Mouse (Mus musculus) heart, embryonic 14.5 days (tissue): ENCODE data around the gene Jade2. TPM values are rescaled to one million over a fixed set of nuclear protein-coding genes. Genes with fewer than 3 reads are reported as not detected.

Experiments used
- ATAC-seq: fragments of 200-750 bp; cut with Nextera tagmentation; 2 replicates; pipeline ENCODE4 v1.8.0; 2017; ENCODE audit warnings: low read depth, moderate TSS enrichment; ENCODE audit not compliant: insufficient number of reproducible peaks, insufficient read depth, low FRiP score
- H3K27ac ChIP-seq, 2 experiments: fragments of 200-500 bp in 1 of 2; fragments of 300-500 bp in 1 of 2; sonication (generic) in 1 of 2; replicated peaks in 1 of 2; 2 replicates each; pipeline ENCODE4 v1.5.1; 2012 to 2014; ENCODE audit warnings: low read depth in 2 of 2, low read length in 2 of 2, control low read depth in 1 of 2, mild to moderate bottlenecking in 1 of 2, mixed read lengths in 1 of 2; ENCODE audit not compliant: control insufficient read depth in 1 of 2, insufficient read depth in 1 of 2
- H3K27me3 ChIP-seq: fragments of 300-500 bp; sonication (generic); 2 replicates; pipeline ENCODE4 v1.6.1; 2014; ENCODE audit warnings: mild to moderate bottlenecking, low read length, control low read depth; ENCODE audit not compliant: control insufficient read depth, insufficient read depth
- H3K36me3 ChIP-seq: fragments of 300-500 bp; sonication (generic); 2 replicates; pipeline ENCODE4 v1.6.1; 2014; ENCODE audit warnings: mild to moderate bottlenecking, control low read depth, low read length, mixed read lengths; ENCODE audit not compliant: control insufficient read depth, insufficient read depth
- H3K4me1 ChIP-seq, 2 experiments: fragments of 200-500 bp in 1 of 2; fragments of 300-500 bp in 1 of 2; sonication (generic) in 1 of 2; 2 replicates each; pipeline ENCODE4 v1.6.1; 2012 to 2014; ENCODE audit warnings: low read length in 2 of 2, control low read depth in 1 of 2, mixed read lengths in 1 of 2; ENCODE audit not compliant: control insufficient read depth in 2 of 2, insufficient read depth in 2 of 2
- H3K4me2 ChIP-seq: fragments of 300-500 bp; sonication (generic); 2 replicates; pipeline ENCODE4 v1.6.1; 2014; ENCODE audit warnings: mild to moderate bottlenecking, low read length
- H3K4me3 ChIP-seq, 2 experiments: fragments of 200-500 bp in 1 of 2; fragments of 300-500 bp in 1 of 2; sonication (generic) in 1 of 2; 2 replicates each; pipeline ENCODE4 v1.5.1; 2012 to 2014; ENCODE audit warnings: low read length in 2 of 2, mild to moderate bottlenecking in 2 of 2, control low read depth in 1 of 2, low read depth in 1 of 2, moderate library complexity in 1 of 2; ENCODE audit not compliant: control insufficient read depth in 1 of 2, insufficient read depth in 1 of 2
- H3K9ac ChIP-seq: fragments of 300-500 bp; sonication (generic); 2 replicates; pipeline ENCODE4 v1.6.1; 2014; ENCODE audit warnings: mild to moderate bottlenecking, low read length
- H3K9me3 ChIP-seq: fragments of 300-500 bp; sonication (generic); 2 replicates; pipeline ENCODE4 v1.6.1; 2016; ENCODE audit warnings: low read length, control low read depth; ENCODE audit not compliant: control insufficient read depth
- WGBS: fragments of 180-500 bp; shearing (Covaris S2); extraction: QIAGEN DNeasy Blood & Tissue Kit; methylation state at CpG from one replicate; pipeline ENCODE4 v1.1.7; 2014; 5-methylcytosine and 5-hydroxymethylcytosine counted together
- polyA plus RNA-seq: library from polyadenylated mRNA; unstranded; fragments of >200 nt; fragmentation: Nextera tagmentation; extraction: Ambion mirVana; gene quantifications from 2 replicates; pipeline ENCODE4 v1.2.1, GENCODE M21; 2014

The Jade2 gene
- polyA plus RNA-seq, 1 experiment from 2014 or later, result 0.61 TPM

DNA sequence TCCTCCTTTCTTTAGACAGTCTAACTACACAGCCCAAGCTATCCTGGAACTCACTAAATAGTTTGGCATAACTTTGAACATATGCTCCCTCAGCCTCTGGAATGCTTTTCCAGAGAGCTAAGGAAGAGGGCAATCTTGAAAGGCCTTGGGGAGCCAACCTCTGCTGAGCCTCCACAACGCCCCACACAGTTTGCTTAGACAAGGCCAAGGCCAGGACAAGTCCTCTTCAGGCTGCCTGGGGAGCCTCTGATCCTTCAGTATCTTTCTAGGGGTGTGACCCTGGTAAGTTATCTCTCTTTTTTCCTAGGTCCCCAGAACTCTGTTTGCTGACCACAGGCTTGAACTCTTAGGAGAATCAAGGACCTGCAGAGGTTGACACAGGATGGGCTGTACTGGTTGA is 26.6 kb upstream of the Jade2 start:
- no peak for ATAC-seq
- 41% methylated on average over 1 of the region's 1 CpGs for WGBS
- Histone ChIP-seq H3K4me1 (peaks cover 6 to 21% of the 10 kb centered on the region in 2 experiments; a peak in 3 of 4 replicates), H3K9ac (no peak overlapping the region), H3K27me3 (no peaks in the 10 kb centered on the region), H3K36me3 (no peaks in the 10 kb centered on the region), H3K27ac (peak overlapping the region in 1 of 2 experiments; percentile 66; a peak in 2 of 4 replicates), H3K4me3 (no peak overlapping the region), H3K9me3 (peaks cover 6% of the 10 kb centered on the region; the same call in 1 of the 2 replicates), H3K4me2 (no peak overlapping the region)

- peaks cover 6% of the 10 kb centered on the region; the same call in 1 of the 2 replicates for H3K9me3 ChIP-seq
- WGBS, result 12% methylated on average over 5 of the region's 5 CpGs
- H3K27ac ChIP-seq, result peak overlapping the region in 1 of 2 experiments; percentile 66; a peak in 1 of 4 replicates
- ATAC-seq, result peak; percentile 68; the same call in 1 of the 2 replicates
- H3K4me1 ChIP-seq, result peaks cover 6 to 21% of the 10 kb centered on the region in 2 experiments; a peak in 3 of 4 replicates
- H3K9ac ChIP-seq, result no peak overlapping the region
- no peaks in the 10 kb centered on the region for H3K36me3 ChIP-seq
- no peaks in the 10 kb centered on the region for H3K27me3 ChIP-seq
- no peak overlapping the region for H3K4me3 ChIP-seq
- H3K4me2 ChIP-seq, result no peak overlapping the region
Measured at GRCm38 (mm10) chr11:51883670-51884069, 26.2 kb upstream of the Jade2 start.

DNA sequence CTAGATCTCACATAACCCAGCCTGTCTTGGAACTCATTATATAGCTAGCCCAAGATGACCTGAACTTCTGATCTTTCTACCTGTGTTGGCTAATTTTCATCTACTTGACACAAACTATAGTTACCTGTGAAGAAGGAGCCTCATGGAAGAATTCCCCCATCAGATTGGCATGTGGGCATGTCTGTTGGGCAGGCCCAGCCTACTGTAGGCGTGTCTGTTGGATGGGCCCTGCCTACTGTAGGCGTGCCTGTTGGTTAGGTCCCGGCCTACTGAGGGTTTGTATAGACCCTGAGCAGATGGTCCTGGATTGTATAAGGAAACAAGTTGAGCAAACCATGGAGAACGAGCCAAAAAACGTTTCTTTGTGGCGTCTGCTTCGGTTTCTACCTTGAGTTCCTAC is 24.3 kb upstream of the Jade2 start:
- 83% methylated on average over 7 of the region's 7 CpGs for WGBS
- H3K9me3 ChIP-seq, result peaks cover 6% of the 10 kb centered on the region; the same call in 1 of the 2 replicates
- H3K36me3 ChIP-seq, result no peaks in the 10 kb centered on the region
- no peak overlapping the region for H3K4me3 ChIP-seq
- no peak overlapping the region for H3K9ac ChIP-seq
- no peak overlapping the region for H3K4me2 ChIP-seq
- no peaks in the 10 kb centered on the region for H3K27me3 ChIP-seq
- H3K4me1 ChIP-seq, result peaks cover 6 to 21% of the 10 kb centered on the region in 2 experiments; a peak in 3 of 4 replicates
- no peak overlapping the region for H3K27ac ChIP-seq
- no peak for ATAC-seq

- no peaks in the 10 kb centered on the region for H3K36me3 ChIP-seq
Measured at GRCm38 (mm10) chr11:51881041-51881730, 23.7 kb upstream of the Jade2 start.

GRCm38 (mm10) chr11:51876943-51877344 is 19.5 kb upstream of the Jade2 start:
- Histone ChIP-seq H3K27ac (no peak overlapping the region), H3K4me2 (no peak overlapping the region), H3K4me3 (no peak overlapping the region), H3K9me3 (peaks cover 6% of the 10 kb centered on the region; the same call in 1 of the 2 replicates), H3K9ac (no peak overlapping the region), H3K4me1 (peaks cover 0 to 2% of the 10 kb centered on the region in 2 experiments; a peak in 1 of 4 replicates), H3K36me3 (no peaks in the 10 kb centered on the region), H3K27me3 (no peaks in the 10 kb centered on the region)
- 60% methylated on average over 4 of the region's 4 CpGs for WGBS
- ATAC-seq, result no peak

More at GRCm38 (mm10) chr11:51881041-51881730, 23.7 kb upstream of the Jade2 start:
- ATAC-seq, result no peak
- Histone ChIP-seq H3K27ac (no peak overlapping the region), H3K4me1 (peaks cover 6 to 19% of the 10 kb centered on the region in 2 experiments; a peak in 3 of 4 replicates), H3K9me3 (peaks cover 6% of the 10 kb centered on the region; the same call in 1 of the 2 replicates), H3K4me3 (no peak overlapping the region), H3K9ac (no peak overlapping the region), H3K27me3 (no peaks in the 10 kb centered on the region), H3K4me2 (no peak overlapping the region)
- 73% methylated on average over 15 of the region's 15 CpGs for WGBS

DNA sequence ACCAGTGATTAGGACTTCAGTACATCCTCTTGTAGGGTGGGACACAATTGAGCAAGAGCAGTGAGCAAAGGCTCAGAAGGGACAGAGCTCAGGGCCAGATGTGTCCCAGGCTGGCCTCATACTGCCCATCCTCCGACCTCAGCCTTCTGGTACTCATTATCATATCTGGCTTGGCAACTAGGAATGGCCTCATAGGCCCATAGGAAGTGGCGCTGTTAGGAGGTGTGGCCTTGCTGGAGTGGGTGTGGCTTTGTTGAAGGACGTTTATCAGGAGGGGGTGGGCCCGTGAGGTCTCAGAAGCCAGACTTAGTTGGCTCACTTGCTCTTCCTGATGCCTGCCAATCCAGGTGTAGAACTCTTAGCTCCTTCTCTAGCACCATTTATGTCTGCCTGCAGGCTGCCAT is 18.3 kb upstream of the Jade2 start:
- no peak overlapping the region for H3K4me3 ChIP-seq
- ATAC-seq, result no peak
- H3K4me2 ChIP-seq, result no peak overlapping the region
- H3K36me3 ChIP-seq, result no peaks in the 10 kb centered on the region
- peaks cover 6% of the 10 kb centered on the region; the same call in 1 of the 2 replicates for H3K9me3 ChIP-seq
- WGBS, result 22% methylated on average over 4 of the region's 4 CpGs
- H3K4me1 ChIP-seq, result peaks cover 0 to 2% of the 10 kb centered on the region in 2 experiments; a peak in 1 of 4 replicates
- H3K9ac ChIP-seq, result no peak overlapping the region
- H3K27me3 ChIP-seq, result no peaks in the 10 kb centered on the region
- H3K27ac ChIP-seq, result no peak overlapping the region

DNA sequence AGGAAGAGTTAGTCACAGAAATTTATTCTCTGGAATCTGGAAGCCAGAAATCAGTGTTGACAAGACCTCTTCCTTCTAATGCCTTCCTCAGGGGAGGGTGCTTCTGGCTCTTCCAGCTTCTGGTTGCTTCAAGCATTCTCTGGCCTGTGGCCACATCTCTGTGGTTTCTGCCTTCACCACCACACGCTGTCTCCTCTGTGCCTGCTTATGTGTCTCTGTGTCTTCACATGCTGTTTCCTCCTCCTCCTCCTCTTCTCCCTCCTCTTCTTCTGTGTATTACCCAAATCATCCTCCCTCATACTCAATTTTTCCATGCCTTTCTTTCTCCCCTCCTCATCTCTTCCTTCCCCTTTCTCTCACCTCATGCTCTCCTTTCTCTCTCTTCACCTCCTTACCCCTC is 17.6 kb upstream of the Jade2 start:
- H3K27me3 ChIP-seq, result no peaks in the 10 kb centered on the region
- H3K4me3 ChIP-seq, result no peak overlapping the region
- H3K9me3 ChIP-seq, result peaks cover 3% of the 10 kb centered on the region; the same call in 1 of the 2 replicates
- no peak overlapping the region for H3K4me2 ChIP-seq
- H3K4me1 ChIP-seq, result peaks cover 0 to 2% of the 10 kb centered on the region in 2 experiments; a peak in 1 of 4 replicates
- no peak overlapping the region for H3K27ac ChIP-seq
- no peak for ATAC-seq
- H3K36me3 ChIP-seq, result no peaks in the 10 kb centered on the region
- H3K9ac ChIP-seq, result no peak overlapping the region
- 50% methylated on average over 1 of the region's 1 CpGs for WGBS
